Mouse (Mus musculus): ENCODE results near the gene Gm21304. TPM values are rescaled to one million over a fixed set of nuclear protein-coding genes. Genes with fewer than 3 reads are reported as not detected.

Gene Gm21304
- not detected in 2 replicates for polyA plus RNA-seq (2021; fragmentation: Nextera tagmentation)
- long read RNA-seq, experiment 1, result 0 reads
- long read RNA-seq, experiment 2, result 0 reads

GRCm38 (mm10) chr10:104168215-104168614 lies at the start of gene Gm21304:
Gm21304 (plus strand) TSS chr10:104168515.

GRCm38 (mm10) chr10:104142687-104143086 lies 25.6 kb upstream of the Gm21304 start, which contains the start of gene Gm21293:
Gm21293 (plus strand) TSS chr10:104142987.

GRCm38 (mm10) chr10:104151197-104151596 lies 17.1 kb upstream of the Gm21304 start, which contains the start of gene Gm6763:
Gm6763 (plus strand) TSS chr10:104151497.

GRCm38 (mm10) chr10:104159706-104160105 lies 8.6 kb upstream of the Gm21304 start, which contains the start of gene Gm8764:
Gm8764 (plus strand) TSS chr10:104160006.

GRCm38 (mm10) chr10:104176724-104177123 lies 8.4 kb downstream of the Gm21304 start, which contains the start of gene Gm21312:
Gm21312 (plus strand) TSS chr10:104177024.

GRCm38 (mm10) chr10:104185233-104185632 lies 16.9 kb downstream of the Gm21304 start, which contains the start of gene Gm20765:
Gm20765 (plus strand) TSS chr10:104185533.

GRCm38 (mm10) chr10:104193742-104194141 lies 25.4 kb downstream of the Gm21304 start, which contains the start of gene Gm4340:
Gm4340 (plus strand) TSS chr10:104194042.

Other genes starting within 250 kb of the Gm21304 start
- not detected in 2 replicates for gene Gm21293, start 25.5 kb upstream of the Gm21304 start, polyA plus RNA-seq (2021; fragmentation: Nextera tagmentation)
- gene Gm6763, start 17.0 kb upstream of the Gm21304 start, polyA plus RNA-seq (2021; fragmentation: Nextera tagmentation), result not detected in 2 replicates
- not detected in 2 replicates for gene Gm8764, start 8.5 kb upstream of the Gm21304 start, polyA plus RNA-seq (2021; fragmentation: Nextera tagmentation)
- gene Gm21312, start 8.5 kb downstream of the Gm21304 start, polyA plus RNA-seq (2021; fragmentation: Nextera tagmentation), result not detected in 2 replicates
- gene Gm20765, start 17.0 kb downstream of the Gm21304 start, polyA plus RNA-seq (2021; fragmentation: Nextera tagmentation), result not detected in 2 replicates
- not detected in 2 replicates for gene Gm4340, start 25.5 kb downstream of the Gm21304 start, polyA plus RNA-seq (2021; fragmentation: Nextera tagmentation)